Mouse (Mus musculus) embryonic facial prominence, embryonic 10.5 days (tissue): ENCODE measurements at regions not wholly inside any gene's neighbourhood (a gene's known extent, or its start where the extent isn't known, plus 50 kb on each side); places are given as distances from the start of the nearest gene placed in this dataset.

ENCODE experiments used
- DNase-seq: peaks from one replicate; pipeline ENCODE4 v3.0.0-alpha.2; 2017; ENCODE audit warnings: low spot score
- H3K27ac ChIP-seq: fragments of 300-500 bp; sonication (generic); replicated peaks from 2 replicates; pipeline ENCODE4 v1.5.1; 2016; ENCODE audit warnings: mild to moderate bottlenecking
- H3K27me3 ChIP-seq: fragments of 300-500 bp; sonication (generic); replicated peaks from 2 replicates; pipeline ENCODE4 v1.6.1; 2016; ENCODE audit warnings: low read depth, mild to moderate bottlenecking; ENCODE audit not compliant: poor library complexity, severe bottlenecking
- H3K36me3 ChIP-seq: fragments of 300-500 bp; sonication (generic); replicated peaks from 2 replicates; pipeline ENCODE4 v1.6.1; 2016; ENCODE audit warnings: mild to moderate bottlenecking, moderate library complexity
- H3K4me1 ChIP-seq: fragments of 300-500 bp; sonication (generic); 2 replicates; pipeline ENCODE4 v1.6.1; 2016
- H3K4me3 ChIP-seq: fragments of 300-500 bp; sonication (generic); 2 replicates; pipeline ENCODE4 v1.5.1; 2016; ENCODE audit warnings: mild to moderate bottlenecking, moderate library complexity
- H3K9me3 ChIP-seq: fragments of 300-500 bp; sonication (generic); 2 replicates; pipeline ENCODE4 v1.6.1; 2016; ENCODE audit warnings: mild to moderate bottlenecking
- WGBS: fragments of 180-500 bp; shearing (Covaris S2); methylation state at CpG from one replicate; pipeline ENCODE4 v1.1.7; 2016; 5-methylcytosine and 5-hydroxymethylcytosine counted together

- H3K9me3 ChIP-seq = no peaks in the 10 kb centered on the region
- 95% methylated on average over 9 of the region's 9 CpGs for WGBS
- H3K27ac ChIP-seq = no peak overlapping the region
- no peaks in the 10 kb centered on the region for H3K27me3 ChIP-seq
- no peak overlapping the region for H3K4me3 ChIP-seq
- H3K4me1 ChIP-seq = no peaks in the 10 kb centered on the region
- DNase-seq = no peak
- H3K36me3 ChIP-seq = no peaks in the 10 kb centered on the region
Observed at GRCm38 (mm10) chr17:79465666-79466065, 110.8 kb upstream of the Cdc42ep3 start.

- H3K27me3 ChIP-seq = no peaks in the 10 kb centered on the region
- no peaks in the 10 kb centered on the region for H3K36me3 ChIP-seq
- H3K4me3 ChIP-seq = no peak overlapping the region
- DNase-seq = no peak
- H3K4me1 ChIP-seq = peaks cover 6% of the 10 kb centered on the region
- H3K27ac ChIP-seq = no peak overlapping the region
- 81% methylated on average over 2 of the region's 2 CpGs for WGBS
- H3K9me3 ChIP-seq = no peaks in the 10 kb centered on the region
Observed at GRCm38 (mm10) chr17:79471639-79472038, 116.7 kb upstream of the Cdc42ep3 start.

GRCm38 (mm10) chr17:79472106-79472995, 117.5 kb upstream of the Cdc42ep3 start:
- H3K27me3 ChIP-seq = no peaks in the 10 kb centered on the region

GRCm38 (mm10) chr17:79476671-79477070, 121.8 kb upstream of the Cdc42ep3 start:
- H3K27me3 ChIP-seq = no peaks in the 10 kb centered on the region
- peaks cover 6% of the 10 kb centered on the region for H3K4me1 ChIP-seq
- no peak overlapping the region for H3K4me3 ChIP-seq
- no peak for DNase-seq
- H3K9me3 ChIP-seq = no peaks in the 10 kb centered on the region
- H3K36me3 ChIP-seq = no peaks in the 10 kb centered on the region
- no peak overlapping the region for H3K27ac ChIP-seq
- 84% methylated on average over 8 of the region's 8 CpGs for WGBS

More at GRCm38 (mm10) chr17:79472106-79472995, 117.5 kb upstream of the Cdc42ep3 start:
- 60% methylated on average over 10 of the region's 10 CpGs for WGBS
- Histone ChIP-seq H3K4me3 (no peak overlapping the region), H3K4me1 (peaks cover 6% of the 10 kb centered on the region), H3K27ac (no peak overlapping the region), H3K36me3 (no peaks in the 10 kb centered on the region), H3K9me3 (no peaks in the 10 kb centered on the region)
- DNase-seq = no peak

GRCm38 (mm10) chr17:79481112-79481738, 126.3 kb upstream of the Cdc42ep3 start:
- Histone ChIP-seq H3K36me3 (no peaks in the 10 kb centered on the region), H3K9me3 (no peaks in the 10 kb centered on the region), H3K27me3 (no peaks in the 10 kb centered on the region), H3K4me3 (no peak overlapping the region), H3K27ac (no peak overlapping the region), H3K4me1 (no peaks in the 10 kb centered on the region)
- WGBS = 89% methylated on average over 6 of the region's 6 CpGs
- DNase-seq = no peak

- Histone ChIP-seq H3K9me3 (no peaks in the 10 kb centered on the region), H3K27ac (no peak overlapping the region)
- DNase-seq = no peak
Observed at GRCm38 (mm10) chr17:79481936-79482335, 127.0 kb upstream of the Cdc42ep3 start.

GRCm38 (mm10) chr17:79485239-79485638, 126.4 kb upstream of the Rmdn2 start:
- H3K27ac ChIP-seq = no peak overlapping the region
- no peaks in the 10 kb centered on the region for H3K4me1 ChIP-seq
- H3K27me3 ChIP-seq = no peaks in the 10 kb centered on the region
- H3K9me3 ChIP-seq = no peaks in the 10 kb centered on the region
- no peaks in the 10 kb centered on the region for H3K36me3 ChIP-seq
- no peak for DNase-seq
- H3K4me3 ChIP-seq = no peak overlapping the region
- WGBS = 87% methylated on average over 5 of the region's 5 CpGs

More at GRCm38 (mm10) chr17:79481936-79482335, 127.0 kb upstream of the Cdc42ep3 start:
- no peaks in the 10 kb centered on the region for H3K4me1 ChIP-seq
- no peaks in the 10 kb centered on the region for H3K27me3 ChIP-seq
- H3K4me3 ChIP-seq = no peak overlapping the region
- WGBS = 89% methylated on average over 4 of the region's 4 CpGs
- H3K36me3 ChIP-seq = no peaks in the 10 kb centered on the region

GRCm38 (mm10) chr17:79489306-79489705, 122.4 kb upstream of the Rmdn2 start:
- no peak for DNase-seq
- Histone ChIP-seq H3K4me3 (no peak overlapping the region), H3K27me3 (no peaks in the 10 kb centered on the region), H3K9me3 (no peaks in the 10 kb centered on the region), H3K36me3 (no peaks in the 10 kb centered on the region), H3K27ac (no peak overlapping the region), H3K4me1 (no peaks in the 10 kb centered on the region)
- WGBS = 90% methylated on average over 6 of the region's 6 CpGs

- Histone ChIP-seq H3K4me3 (no peak overlapping the region), H3K9me3 (no peaks in the 10 kb centered on the region; the same call in 1 of the 2 replicates), H3K4me1 (peaks cover 8% of the 10 kb centered on the region), H3K36me3 (no peaks in the 10 kb centered on the region), H3K27ac (no peak overlapping the region), H3K27me3 (no peaks in the 10 kb centered on the region)
- WGBS = 77% methylated on average over 4 of the region's 4 CpGs
- no peak for DNase-seq
Observed at GRCm38 (mm10) chr17:79497629-79498028, 114.0 kb upstream of the Rmdn2 start.

- Histone ChIP-seq H3K27ac (no peak overlapping the region), H3K27me3 (no peaks in the 10 kb centered on the region), H3K4me3 (no peak overlapping the region), H3K4me1 (peaks cover 8% of the 10 kb centered on the region), H3K9me3 (no peaks in the 10 kb centered on the region; the same call in 1 of the 2 replicates), H3K36me3 (no peaks in the 10 kb centered on the region)
- WGBS = 95% methylated on average over 9 of the region's 9 CpGs
- no peak for DNase-seq
Observed at GRCm38 (mm10) chr17:79498321-79498720, 113.3 kb upstream of the Rmdn2 start.

GRCm38 (mm10) chr17:79501031-79501474, 110.6 kb upstream of the Rmdn2 start:
- no peaks in the 10 kb centered on the region for H3K27me3 ChIP-seq
- no peaks in the 10 kb centered on the region; the same call in 1 of the 2 replicates for H3K9me3 ChIP-seq
- H3K36me3 ChIP-seq = no peaks in the 10 kb centered on the region
- no peak overlapping the region for H3K27ac ChIP-seq
- peak; percentile 18 for DNase-seq
- WGBS = 22% methylated on average over 1 of the region's 1 CpGs
- no peak overlapping the region for H3K4me3 ChIP-seq
- H3K4me1 ChIP-seq = peaks cover 8% of the 10 kb centered on the region

GRCm38 (mm10) chr17:79501926-79502325, 109.7 kb upstream of the Rmdn2 start:
- no peaks in the 10 kb centered on the region; the same call in 1 of the 2 replicates for H3K9me3 ChIP-seq

GRCm38 (mm10) chr17:79503037-79503436, 108.6 kb upstream of the Rmdn2 start:
- H3K27me3 ChIP-seq = no peaks in the 10 kb centered on the region
- H3K4me3 ChIP-seq = no peak overlapping the region
- WGBS = 91% methylated on average over 2 of the region's 2 CpGs
- DNase-seq = no peak
- no peaks in the 10 kb centered on the region; the same call in 1 of the 2 replicates for H3K9me3 ChIP-seq
- no peak overlapping the region for H3K27ac ChIP-seq
- peaks cover 8% of the 10 kb centered on the region for H3K4me1 ChIP-seq
- no peaks in the 10 kb centered on the region for H3K36me3 ChIP-seq

More at GRCm38 (mm10) chr17:79501926-79502325, 109.7 kb upstream of the Rmdn2 start:
- peaks cover 8% of the 10 kb centered on the region for H3K4me1 ChIP-seq
- 83% methylated on average over 2 of the region's 2 CpGs for WGBS
- no peaks in the 10 kb centered on the region for H3K27me3 ChIP-seq
- H3K36me3 ChIP-seq = no peaks in the 10 kb centered on the region
- no peak for DNase-seq
- no peak overlapping the region for H3K4me3 ChIP-seq
- no peak overlapping the region for H3K27ac ChIP-seq
